Mouse (Mus musculus) left cerebral cortex, postnatal 36 days (tissue): ENCODE data around the gene Brdt. TPM values are rescaled to one million over a fixed set of nuclear protein-coding genes. Genes with fewer than 3 reads are reported as not detected.

Experiments used
- DNase-seq, 2 experiments: peaks; one replicate each; pipeline ENCODE4 v3.0.0; 2021 to 2022; ENCODE audit warnings: low spot score in 2 of 2, mixed read lengths in 1 of 2
- intact Hi-C: fragments of 180-260 bp; cut with DNase I; formaldehyde crosslinking; loops from one replicate; pipeline ENCODE4 v1.15.1; 2025
- total RNA-seq, 2 experiments: library from RNA; stranded (reverse); gene quantifications; 2 replicates each; pipeline ENCODE4 v1.2.3; 2021

Brdt gene
- total RNA-seq, 2 experiments from 2014 or later = 13.9 to 14.6 TPM

DNA sequence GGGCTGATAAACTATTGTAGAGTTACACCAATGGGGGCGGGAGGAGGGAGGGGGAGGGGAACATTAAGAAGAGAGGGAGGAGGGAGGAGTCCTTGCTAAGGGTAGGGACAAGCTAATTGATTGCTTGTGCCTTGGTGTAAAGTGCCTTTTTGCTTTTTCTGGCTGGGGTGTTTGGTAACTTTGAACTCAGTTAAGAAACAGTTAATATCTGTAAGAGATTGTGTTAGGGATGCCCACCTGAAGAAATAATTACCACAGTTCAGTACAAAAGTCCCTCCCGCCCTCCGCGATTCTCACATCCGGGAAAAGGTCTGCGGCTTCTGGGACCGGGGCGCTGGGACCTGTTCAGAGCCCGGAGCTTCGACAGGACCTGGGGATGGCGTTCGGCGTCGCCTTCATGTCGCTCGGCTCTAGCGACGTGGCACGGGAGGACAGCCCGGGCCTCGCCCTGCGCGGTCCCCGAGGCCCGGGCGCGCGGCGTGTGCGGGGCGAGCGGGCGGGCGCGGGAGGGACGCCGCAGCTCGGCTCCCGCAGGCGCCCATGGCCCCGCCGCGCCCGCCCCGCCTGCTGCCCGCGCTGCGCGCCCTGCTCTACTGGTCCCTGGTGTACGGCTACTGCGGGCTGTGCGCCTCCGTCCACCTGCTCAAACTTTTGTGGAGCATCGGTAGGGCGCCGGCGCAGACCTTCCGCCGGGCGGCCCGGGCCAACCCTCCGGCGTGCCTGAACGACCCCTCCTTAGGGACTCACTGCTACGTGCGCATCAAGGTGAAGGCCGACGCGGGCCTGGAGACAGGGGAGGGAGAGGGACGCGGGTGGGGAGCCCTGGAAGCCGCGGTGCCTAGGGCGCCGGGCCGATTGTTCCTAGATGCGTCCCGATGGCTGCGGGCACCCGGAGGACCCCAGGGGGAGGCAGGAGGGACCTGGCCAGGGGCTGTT, 72.3 kb downstream of the Brdt start:
- intact Hi-C loops = no loop called here
- peak; percentile 47 to 70 for DNase-seq

DNA sequence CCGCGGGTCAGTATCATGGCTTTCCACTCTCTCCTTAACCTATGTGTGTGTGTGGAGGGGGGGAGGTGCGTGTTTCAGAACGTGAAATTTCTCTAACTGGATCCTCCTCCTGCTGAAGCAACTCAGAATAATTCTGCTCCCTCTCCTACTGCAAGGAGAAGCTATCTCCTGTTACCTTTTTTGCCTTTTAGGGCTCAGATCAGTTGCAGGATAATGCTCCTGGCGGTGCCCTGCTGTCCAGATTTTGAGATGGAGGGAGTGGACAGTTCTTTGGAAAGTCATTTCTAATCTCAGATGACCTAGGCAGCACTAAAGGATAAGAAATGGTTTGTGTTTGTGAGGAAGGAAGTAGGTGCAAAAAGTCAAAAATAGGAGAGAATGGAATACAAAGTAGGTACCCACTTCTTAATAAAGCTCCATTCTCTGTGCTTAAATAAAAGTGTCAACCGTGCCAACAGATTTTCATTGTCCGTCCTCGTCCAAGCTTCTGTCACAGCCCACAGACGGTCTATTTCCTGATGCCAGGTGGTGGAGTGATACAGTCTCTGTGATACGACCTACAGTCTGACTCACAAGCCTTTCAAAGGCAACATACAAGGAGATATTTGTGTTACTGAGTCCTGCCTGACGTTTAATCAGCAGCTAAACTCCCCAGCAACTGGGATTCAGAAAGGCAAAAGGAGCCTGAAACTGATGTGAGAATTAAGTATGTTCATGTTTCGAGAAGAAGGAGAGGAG, 73.2 kb downstream of the Brdt start:
- intact Hi-C loops = loop anchor here (2.0 kb wide), 1 partner anchor 95 kb away; no protein-coding TSS in a partner anchor
- DNase-seq = peak; percentile 63 to 65

DNA sequence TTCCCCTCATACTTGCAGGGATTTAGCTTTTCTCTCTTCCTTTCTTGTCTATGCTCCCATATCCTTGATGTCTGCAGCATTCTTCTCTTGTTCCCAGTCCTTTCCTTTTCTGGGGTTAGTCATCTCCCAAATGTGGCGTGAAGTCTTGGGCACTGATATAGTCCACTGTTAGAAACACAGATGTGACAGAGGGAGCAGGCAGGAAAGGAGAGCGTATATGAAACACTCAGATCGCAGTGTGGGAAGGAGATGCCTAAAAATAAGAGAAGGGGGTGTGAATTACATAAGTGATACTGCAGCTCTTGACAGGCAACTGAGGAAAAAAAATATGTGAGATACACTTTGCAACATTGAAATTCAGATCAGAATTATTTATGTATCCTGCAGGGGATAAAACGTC, 74.4 kb downstream of the Brdt start:
- DNase-seq = peak; percentile 65 to 71
- intact Hi-C loops = loop anchor here (2.0 kb wide), 1 partner anchor 93 kb away; no protein-coding TSS in a partner anchor

DNA sequence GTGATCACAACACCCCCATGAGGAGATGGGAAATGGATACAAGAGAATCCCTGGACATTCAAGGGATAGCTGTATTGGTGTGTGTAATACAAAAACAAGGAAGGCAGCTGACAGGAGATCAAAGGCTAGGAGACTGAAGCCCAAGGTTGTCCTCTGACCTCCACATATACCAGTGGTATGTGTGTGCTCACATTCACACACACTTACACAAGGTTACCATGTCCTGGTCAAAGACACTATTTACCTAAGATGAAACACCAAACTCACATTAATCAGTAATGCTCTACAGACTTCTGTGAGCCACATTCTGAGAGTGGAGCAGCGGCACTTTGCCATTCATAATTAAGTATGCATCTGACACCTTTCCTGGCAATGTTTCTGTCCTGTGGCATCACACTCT, 79.3 kb downstream of the Brdt start:
- DNase-seq = no peak
- intact Hi-C loops = no loop called here

DNA sequence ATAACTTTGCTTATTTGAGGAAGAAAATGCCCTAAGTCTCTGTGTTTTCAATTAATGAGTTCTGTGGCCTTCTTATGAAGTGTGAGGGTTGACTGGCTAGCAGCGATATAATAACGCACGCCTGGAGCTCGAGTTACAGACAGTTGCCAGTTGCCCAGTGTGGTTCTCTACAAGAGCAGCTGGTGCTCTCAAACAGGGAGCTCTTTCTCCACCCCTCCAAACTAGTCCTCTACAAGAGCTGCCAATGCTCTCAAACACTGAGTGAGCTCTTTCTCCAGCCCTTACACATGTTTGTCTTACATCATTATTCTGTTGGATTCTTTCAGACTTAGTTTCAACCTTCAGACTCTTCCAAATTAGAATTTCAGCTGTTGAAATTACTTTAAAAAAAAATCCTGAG, 80.4 kb downstream of the Brdt start:
- intact Hi-C loops = no loop called here
- no peak for DNase-seq

DNA sequence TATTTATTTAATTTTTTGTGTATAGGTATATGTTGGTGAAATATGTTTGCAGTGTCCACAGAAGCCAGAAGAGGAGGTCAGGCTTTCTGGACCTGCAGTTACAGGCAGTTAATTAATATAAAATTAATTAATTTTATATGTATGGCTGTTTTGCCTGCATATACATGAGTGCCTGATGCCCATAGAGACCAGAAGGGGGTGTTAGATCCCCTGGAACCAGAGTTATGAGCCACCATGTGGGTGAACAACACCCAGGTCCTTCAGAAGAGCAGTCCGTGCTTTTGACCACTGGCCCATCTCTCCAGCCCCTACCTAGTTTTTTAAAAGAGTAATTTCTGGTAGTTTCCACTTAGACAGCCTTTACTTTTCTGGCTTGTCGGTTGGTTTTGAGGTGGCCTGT, 81.3 kb downstream of the Brdt start:
- DNase-seq = no peak
- intact Hi-C loops = no loop called here

DNA sequence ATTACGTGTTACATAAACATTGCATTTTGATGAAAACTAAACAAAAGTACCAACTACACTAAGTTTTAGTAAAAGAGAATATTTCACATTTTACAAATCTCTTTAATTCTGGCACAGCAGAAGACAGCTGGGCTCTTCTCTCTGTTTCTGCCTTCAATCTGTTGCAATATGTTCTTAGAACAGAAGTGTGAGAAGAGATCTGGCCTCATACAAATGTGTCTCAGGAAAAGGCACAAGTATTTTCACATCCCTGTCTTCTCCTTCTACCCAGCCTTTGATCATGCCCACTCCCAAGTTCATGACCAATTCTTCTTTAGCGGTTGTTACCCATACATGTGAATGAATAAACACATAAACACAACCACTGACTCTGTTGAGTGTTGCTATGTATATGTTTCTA, 84.1 kb downstream of the Brdt start:
- DNase-seq = no peak
- intact Hi-C loops = no loop called here

DNA sequence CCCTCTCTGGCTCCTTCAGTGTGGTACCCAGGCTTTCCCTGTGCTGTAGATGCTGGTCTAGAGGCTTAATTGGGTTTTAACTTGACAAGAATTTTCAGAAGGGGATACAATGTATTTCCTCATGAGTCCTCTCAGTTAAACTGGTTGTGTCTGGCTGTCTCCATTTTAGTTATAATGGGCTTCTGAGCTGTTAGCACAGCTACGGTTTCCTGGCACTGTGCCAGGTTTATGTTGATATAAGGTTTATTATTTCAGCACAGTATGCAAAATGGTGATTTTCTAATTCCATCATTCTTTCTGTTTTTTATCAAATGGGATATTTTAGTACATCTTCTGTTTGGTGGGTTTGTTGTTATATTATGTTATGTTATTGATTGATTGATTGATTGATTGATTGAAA, 90.7 kb downstream of the Brdt start:
- no peak for DNase-seq
- intact Hi-C loops = no loop called here

DNA sequence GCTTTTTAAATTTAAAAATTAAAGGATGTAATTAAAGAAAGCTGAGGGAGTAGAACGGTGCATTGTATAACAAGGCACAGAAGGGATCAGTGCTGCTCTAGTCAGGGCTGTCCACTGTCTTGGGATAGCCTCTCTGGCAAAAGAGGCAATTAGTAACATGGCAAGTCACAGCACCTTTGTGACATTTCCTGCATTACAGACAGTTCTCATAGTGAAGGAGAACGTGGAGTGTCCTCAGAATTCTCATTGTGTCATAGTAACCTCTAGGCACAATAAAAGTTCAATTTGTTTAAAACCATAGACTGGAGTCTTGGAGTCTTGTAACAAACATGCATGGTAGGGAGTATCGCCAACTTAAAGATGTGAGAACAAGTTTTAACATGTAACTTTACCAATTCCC, 100.3 kb downstream of the Brdt start, which contains the start of gene Lpcat2b:
Gene Lpcat2b (plus strand): TSS at position 301 of the 400 bp plus-strand sequence.
- no peak for DNase-seq
- intact Hi-C loops = no loop called here

DNA sequence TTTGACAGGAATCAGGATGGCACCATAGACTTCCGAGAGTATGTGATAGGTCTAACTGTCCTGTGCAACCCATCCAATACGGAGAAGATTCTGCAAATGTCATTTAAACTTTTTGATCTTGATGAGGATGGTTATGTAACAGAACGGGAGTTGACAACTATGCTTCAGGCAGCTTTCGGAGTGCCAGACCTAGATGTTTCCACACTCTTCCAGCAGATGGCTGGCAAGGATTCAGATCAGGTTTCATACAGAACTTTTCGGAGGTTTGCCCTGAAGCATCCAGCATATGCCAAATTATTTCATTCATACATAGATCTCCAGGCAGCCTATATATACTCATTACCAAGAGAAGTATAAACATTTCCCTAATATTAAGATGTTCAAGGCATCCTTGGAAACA, 103.0 kb downstream of the Brdt start:
- no peak for DNase-seq
- intact Hi-C loops = no loop called here

DNA sequence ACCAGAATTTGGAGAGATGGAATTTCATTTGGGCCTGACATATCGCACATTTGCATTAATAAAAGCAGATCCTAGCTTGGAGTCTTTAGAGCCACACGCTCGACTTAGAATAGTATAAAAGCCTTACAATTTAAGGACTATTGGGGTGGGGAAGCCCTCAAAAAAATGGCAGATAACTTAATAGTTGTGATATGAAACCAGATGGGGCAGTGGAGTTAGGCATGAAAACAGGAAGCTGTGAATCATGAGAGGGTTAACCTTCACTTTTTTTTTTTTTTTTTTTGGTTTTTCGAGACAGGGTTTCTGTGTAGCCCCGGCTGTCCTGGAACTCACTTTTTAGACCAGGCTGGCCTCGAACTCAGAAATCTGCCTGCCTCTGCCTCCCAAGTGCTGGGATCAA, 105.2 kb downstream of the Brdt start:
- intact Hi-C loops = loop anchor here (5.0 kb wide), 1 partner anchor 61 kb away; no protein-coding TSS in a partner anchor
- no peak for DNase-seq

Other genes with a start within 250 kb of the Brdt start
- gene Tgfbr3, start 41.5 kb upstream of the Brdt start, total RNA-seq = 10 to 100 TPM in 1 of 2 experiments, 1 to 10 TPM in 1; 7.9 to 10.1 TPM
- 10 to 100 TPM; 73.7 to 91.4 TPM for gene Ephx4, start 71.6 kb downstream of the Brdt start, total RNA-seq
- under 1 TPM in 1 of 2 experiments, not detected in 1; 0.18 TPM for gene Lpcat2b, start 100.4 kb downstream of the Brdt start, total RNA-seq
- 100 to 1,000 TPM; 159 to 177 TPM for gene Btbd8, start 106.8 kb downstream of the Brdt start, total RNA-seq
- under 1 TPM; 0.30 to 0.59 TPM for gene Gm42669, start 176.5 kb downstream of the Brdt start, total RNA-seq
- 1 to 10 TPM in 1 of 2 experiments, under 1 TPM in 1; 0.62 to 2.1 TPM for gene 1700028K03Rik, start 203.6 kb downstream of the Brdt start, total RNA-seq